Mouse (Mus musculus) lung, adult 2 months (tissue): ENCODE measurements around the gene Palld.

Experiments
- CTCF ChIP-seq: fragments of 200-500 bp; IDR thresholded peaks from 2 replicates; pipeline ENCODE4 v1.5.1; 2011; ENCODE audit warnings: mild to moderate bottlenecking, low read length, control low read depth; ENCODE audit not compliant: insufficient read depth
- POLR2A ChIP-seq: fragments of 200-500 bp; IDR thresholded peaks from 2 replicates; pipeline ENCODE4 v1.6.1; 2011; ENCODE audit warnings: low read depth, mild to moderate bottlenecking, control low read depth, low read length, borderline replicate concordance; ENCODE audit errors: extremely low read depth

- no peak for TF ChIP-seq CTCF
- TF ChIP-seq POLR2A = no peak
Measured at GRCm38 (mm10) chr8:61639008-61639407, 263.5 kb downstream of the Palld start.
